Mouse (Mus musculus) liver, embryonic 12.5 days (tissue): ENCODE data around the gene Rbbp7. TPM values are rescaled to one million over a fixed set of nuclear protein-coding genes. Genes with fewer than 3 reads are reported as not detected.

Source experiments
- ATAC-seq: fragments of 200-750 bp; cut with Nextera tagmentation; 2 replicates; pipeline ENCODE4 v1.8.0; 2017; ENCODE audit warnings: moderate number of reproducible peaks, mild to moderate bottlenecking, moderate library complexity
- H3K27ac ChIP-seq: fragments of 300-500 bp; sonication (generic); 2 replicates; pipeline ENCODE4 v1.5.1; 2016; ENCODE audit warnings: mild to moderate bottlenecking
- H3K27me3 ChIP-seq: fragments of 300-500 bp; sonication (generic); replicated peaks from 2 replicates; pipeline ENCODE4 v1.6.1; 2016; ENCODE audit warnings: mild to moderate bottlenecking, moderate library complexity
- H3K36me3 ChIP-seq: fragments of 300-500 bp; sonication (generic); 2 replicates; pipeline ENCODE4 v1.6.1; 2016; ENCODE audit warnings: mild to moderate bottlenecking, moderate library complexity
- H3K4me1 ChIP-seq: fragments of 300-500 bp; sonication (generic); 2 replicates; pipeline ENCODE4 v1.6.1; 2016
- H3K4me2 ChIP-seq: fragments of 300-500 bp; sonication (generic); 2 replicates; pipeline ENCODE4 v1.6.1; 2016; ENCODE audit warnings: mild to moderate bottlenecking, moderate library complexity
- H3K4me3 ChIP-seq: fragments of 300-500 bp; sonication (generic); 2 replicates; pipeline ENCODE4 v1.5.1; 2016; ENCODE audit warnings: mild to moderate bottlenecking, moderate library complexity
- H3K9ac ChIP-seq: fragments of 300-500 bp; sonication (generic); 2 replicates; pipeline ENCODE4 v1.6.1; 2016; ENCODE audit warnings: mild to moderate bottlenecking, moderate library complexity
- H3K9me3 ChIP-seq: fragments of 300-500 bp; sonication (generic); replicated peaks from 2 replicates; pipeline ENCODE4 v1.6.1; 2016; ENCODE audit warnings: mild to moderate bottlenecking, moderate library complexity
- WGBS: fragments of 180-500 bp; shearing (Covaris S2); methylation state at CpG from one replicate; pipeline ENCODE4 v1.1.7; 2016; ENCODE audit not compliant: insufficient replicate concordance; 5-methylcytosine and 5-hydroxymethylcytosine counted together
- polyA plus RNA-seq: library from polyadenylated mRNA; unstranded; fragments of >200 nt; fragmentation: Nextera tagmentation; extraction: Ambion mirVana; gene quantifications from 2 replicates; pipeline ENCODE4 v1.2.1, GENCODE M21; 2016

Rbbp7 gene
- 289 and 294 TPM in 2 replicates for polyA plus RNA-seq

DNA sequence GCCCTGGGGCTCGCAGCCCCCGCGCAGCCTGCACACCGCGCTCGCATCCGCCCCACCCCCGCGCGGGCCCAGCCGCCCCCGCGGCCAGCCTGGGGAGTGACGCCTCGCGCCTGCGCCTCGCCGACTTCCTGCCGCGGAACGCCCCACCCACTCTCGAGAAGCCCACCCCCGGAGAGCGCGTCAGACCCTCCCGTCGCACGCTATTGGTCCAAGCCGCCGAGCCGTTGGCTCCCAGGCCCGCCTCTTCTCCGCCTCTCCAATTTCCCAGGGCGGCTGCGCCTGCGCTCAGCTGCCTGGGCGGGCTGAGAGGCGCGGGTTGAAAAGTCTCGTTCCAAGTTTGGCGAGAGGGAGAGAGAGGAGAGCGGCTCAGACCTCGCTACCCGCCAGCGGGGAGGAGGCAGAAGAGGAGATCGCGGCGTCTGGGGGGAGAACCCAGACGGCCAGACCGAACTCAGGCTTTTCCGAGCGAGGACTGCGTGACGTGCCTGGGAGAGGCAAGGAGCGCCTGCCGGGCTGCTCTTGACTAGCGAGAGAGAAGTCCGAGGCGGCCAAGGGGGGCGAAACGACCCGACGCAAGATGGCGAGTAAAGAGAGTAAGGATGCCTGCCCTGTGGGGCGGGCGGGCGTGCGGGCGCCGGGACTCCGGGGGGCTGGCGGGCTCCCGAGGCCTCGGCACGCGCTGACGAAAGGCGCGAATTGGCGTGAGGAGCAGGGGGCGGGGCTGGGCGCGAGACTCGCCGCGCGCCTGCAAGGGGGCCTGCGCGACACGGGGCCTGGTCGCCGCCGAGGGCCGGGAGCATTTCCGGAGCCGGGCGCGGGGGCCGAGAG, at the start of gene Rbbp7:
Gene Rbbp7 (plus strand): TSS at position 288 of the 828 bp plus-strand sequence.
- H3K27ac ChIP-seq, result peak within 1 kb of the TSS; percentile 90
- peaks cover 18% of the 10 kb centered on the region for H3K4me1 ChIP-seq
- peak within 1 kb of the TSS; percentile 76 for H3K4me2 ChIP-seq
- ATAC-seq, result peak; percentile 96
- H3K9me3 ChIP-seq, result no peaks in the 10 kb centered on the region
- peak within 1 kb of the TSS; percentile 86 for H3K9ac ChIP-seq
- peak within 1 kb of the TSS; percentile 75 for H3K4me3 ChIP-seq
- 0 out of 2 replicates have a peak, but pooled peaks cover 3% of the 10 kb centered on the region for H3K27me3 ChIP-seq
- peaks cover 21% of the 10 kb centered on the region for H3K36me3 ChIP-seq
- 12% methylated on average over 87 of the region's 100 CpGs for WGBS

DNA sequence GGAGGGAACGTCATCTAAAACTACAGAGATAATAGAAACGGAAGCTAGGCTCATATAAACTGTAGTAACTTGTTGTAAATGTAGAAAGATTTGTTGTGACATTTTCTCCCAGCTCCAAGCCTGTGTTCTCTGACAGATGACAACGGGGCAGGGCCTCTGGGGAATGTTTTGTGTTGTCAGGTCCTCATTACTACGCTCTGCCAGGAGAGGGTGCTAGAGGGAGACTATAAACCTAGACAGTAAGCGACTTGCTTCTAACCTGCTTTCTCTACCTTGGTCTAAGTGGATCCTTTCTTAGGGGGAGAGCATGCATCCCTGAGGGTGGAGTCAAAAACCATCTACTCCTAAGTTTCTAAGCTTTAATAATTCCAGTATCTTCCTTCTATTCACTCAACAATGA, 42.4 kb upstream of the Rbbp7 start:
- no peaks in the 10 kb centered on the region for H3K27me3 ChIP-seq
- no peaks in the 10 kb centered on the region for H3K36me3 ChIP-seq
- H3K9ac ChIP-seq, result no peak overlapping the region
- no peak overlapping the region for H3K27ac ChIP-seq
- H3K4me3 ChIP-seq, result no peak overlapping the region
- no peak overlapping the region for H3K4me2 ChIP-seq
- H3K9me3 ChIP-seq, result no peaks in the 10 kb centered on the region
- H3K4me1 ChIP-seq, result peaks cover 12% of the 10 kb centered on the region; the same call in 1 of the 2 replicates
- 25% methylated on average over 5 of the region's 5 CpGs for WGBS
- no peak for ATAC-seq

DNA sequence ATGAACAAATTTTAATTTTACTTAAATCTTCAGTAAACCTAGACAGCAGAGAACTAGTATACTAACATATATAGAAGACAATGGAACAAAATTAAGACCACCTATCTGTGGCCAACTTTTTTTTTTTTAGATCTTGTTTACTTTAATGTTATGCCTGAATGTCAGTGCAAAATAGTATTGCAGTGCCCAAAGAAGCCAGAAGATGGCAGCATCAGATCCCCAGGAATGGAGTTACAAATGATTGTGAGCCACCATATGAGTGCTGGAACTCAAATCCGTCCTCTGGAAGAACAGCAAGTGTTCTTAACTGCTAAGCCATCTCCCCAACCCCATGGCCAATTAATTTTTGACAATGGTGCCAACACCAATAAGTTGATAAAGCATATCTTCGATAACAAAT, 40.6 kb upstream of the Rbbp7 start:
- ATAC-seq, result no peak
- H3K4me3 ChIP-seq, result no peak overlapping the region
- no peaks in the 10 kb centered on the region for H3K27me3 ChIP-seq
- 34% methylated on average over 2 of the region's 2 CpGs for WGBS
- H3K4me2 ChIP-seq, result no peak overlapping the region
- H3K9me3 ChIP-seq, result no peaks in the 10 kb centered on the region
- H3K27ac ChIP-seq, result no peak overlapping the region
- no peaks in the 10 kb centered on the region for H3K36me3 ChIP-seq
- H3K4me1 ChIP-seq, result peaks cover 12% of the 10 kb centered on the region; the same call in 1 of the 2 replicates
- no peak overlapping the region for H3K9ac ChIP-seq

DNA sequence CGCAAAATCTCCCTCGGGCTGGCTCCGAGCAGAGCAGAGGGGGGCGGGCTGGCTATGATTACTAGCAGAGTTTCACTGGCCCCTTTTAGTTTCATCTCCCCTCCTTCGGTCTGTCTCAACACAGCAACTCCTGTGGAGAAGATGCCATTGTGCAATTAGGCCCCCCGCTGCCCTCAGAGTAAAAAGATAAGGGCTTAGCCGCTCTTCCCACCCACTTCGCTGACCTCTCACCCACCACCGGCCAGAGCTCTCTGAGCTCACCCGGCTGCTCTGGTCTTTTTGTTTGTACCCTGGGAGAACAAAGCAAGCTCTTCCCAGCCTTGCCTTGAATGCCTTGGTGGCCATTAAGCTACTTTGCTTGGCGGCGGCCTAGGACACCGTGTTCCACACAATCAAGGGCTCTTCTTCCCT, 32.8 kb upstream of the Rbbp7 start:
- WGBS, result 17% methylated on average over 13 of the region's 13 CpGs
- Histone ChIP-seq H3K9me3 (no peaks in the 10 kb centered on the region), H3K9ac (0 out of 2 replicates have a peak overlapping the region, but pooled peaks have one; percentile 35), H3K27ac (peak overlapping the region; percentile 20; the same call in 1 of the 2 replicates), H3K4me1 (peaks cover 17% of the 10 kb centered on the region), H3K27me3 (no peaks in the 10 kb centered on the region), H3K4me3 (0 out of 2 replicates have a peak overlapping the region, but pooled peaks have one; percentile 17), H3K36me3 (no peaks in the 10 kb centered on the region), H3K4me2 (peak overlapping the region; percentile 54)
- ATAC-seq, result 0 out of 2 replicates have a peak, but pooled peaks have one; percentile 59

DNA sequence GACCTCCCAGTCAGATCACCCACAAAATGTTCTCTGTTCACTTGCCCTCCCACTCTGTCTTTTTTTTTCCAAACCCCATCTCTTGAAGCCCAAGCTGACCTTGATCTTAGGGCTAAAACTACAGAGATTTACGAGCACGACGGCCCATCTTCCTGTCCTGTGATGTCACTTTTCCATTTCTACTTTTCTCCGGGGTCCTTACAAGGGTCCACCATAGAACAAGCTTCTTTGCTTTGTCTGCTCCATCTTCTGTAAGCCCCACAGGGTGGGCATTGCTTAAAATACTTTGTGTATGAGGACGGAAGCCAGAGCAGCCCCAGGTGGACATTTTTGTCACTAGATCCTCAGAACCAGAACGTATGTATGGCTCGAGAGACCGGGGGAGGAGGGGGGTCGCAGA, 32.4 kb upstream of the Rbbp7 start:
- no peak overlapping the region for H3K4me3 ChIP-seq
- H3K36me3 ChIP-seq, result no peaks in the 10 kb centered on the region
- peak overlapping the region; percentile 54 for H3K4me2 ChIP-seq
- H3K9me3 ChIP-seq, result no peaks in the 10 kb centered on the region
- no peak for ATAC-seq
- H3K4me1 ChIP-seq, result peaks cover 17% of the 10 kb centered on the region
- H3K27ac ChIP-seq, result peak overlapping the region; percentile 54; the same call in 1 of the 2 replicates
- 33% methylated on average over 9 of the region's 9 CpGs for WGBS
- no peaks in the 10 kb centered on the region for H3K27me3 ChIP-seq
- H3K9ac ChIP-seq, result no peak overlapping the region

DNA sequence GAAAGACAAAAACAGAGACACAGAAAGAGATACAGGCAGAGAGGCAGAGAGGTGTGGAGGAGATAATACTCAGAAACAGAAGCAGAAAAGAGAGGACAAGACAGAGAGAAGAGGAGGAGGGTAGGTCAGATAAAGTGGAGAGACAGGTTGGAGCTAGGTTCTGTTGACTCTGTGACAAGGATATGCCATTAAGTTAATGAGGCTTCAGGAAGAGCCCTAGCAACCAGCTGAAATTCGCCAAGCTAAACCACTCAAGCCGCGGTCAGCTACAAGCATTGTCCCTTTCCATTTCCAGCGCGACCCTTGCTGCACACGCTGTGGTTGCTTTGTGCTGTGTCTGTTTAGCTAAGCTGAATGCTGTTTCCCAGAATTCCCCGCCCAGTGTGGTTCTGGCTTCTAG, 32.0 kb upstream of the Rbbp7 start:
- Histone ChIP-seq H3K4me2 (peak overlapping the region; percentile 54), H3K36me3 (no peaks in the 10 kb centered on the region), H3K4me1 (peaks cover 17% of the 10 kb centered on the region), H3K27ac (peak overlapping the region; percentile 54; the same call in 1 of the 2 replicates), H3K4me3 (no peak overlapping the region), H3K9me3 (no peaks in the 10 kb centered on the region), H3K27me3 (no peaks in the 10 kb centered on the region), H3K9ac (no peak overlapping the region)
- 36% methylated on average over 7 of the region's 7 CpGs for WGBS
- peak; percentile 70 for ATAC-seq

DNA sequence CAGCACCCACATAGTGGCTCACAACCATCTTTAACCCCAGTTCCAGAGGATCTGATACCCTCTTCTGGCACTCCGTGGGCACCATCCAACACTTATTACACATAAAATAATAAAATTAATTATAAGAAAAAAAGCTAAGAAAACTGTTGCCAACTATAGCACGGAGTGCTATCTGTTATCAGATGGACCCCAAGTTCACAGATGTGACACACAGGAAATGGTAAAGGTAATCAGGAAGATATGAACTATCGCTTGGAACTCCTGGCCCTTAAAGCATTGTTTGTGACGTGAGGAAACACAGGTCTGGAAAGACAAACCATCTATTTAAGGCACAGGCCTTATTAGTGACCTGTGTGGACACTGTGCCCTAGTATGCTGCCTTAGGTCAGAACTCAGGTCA, 30.2 kb upstream of the Rbbp7 start:
- ATAC-seq, result no peak
- Histone ChIP-seq H3K9ac (no peak overlapping the region), H3K4me2 (no peak overlapping the region), H3K27me3 (no peaks in the 10 kb centered on the region), H3K36me3 (no peaks in the 10 kb centered on the region), H3K4me1 (peaks cover 17% of the 10 kb centered on the region), H3K4me3 (no peak overlapping the region), H3K27ac (no peak overlapping the region), H3K9me3 (no peaks in the 10 kb centered on the region)
- WGBS, result 56% methylated on average over 4 of the region's 4 CpGs

DNA sequence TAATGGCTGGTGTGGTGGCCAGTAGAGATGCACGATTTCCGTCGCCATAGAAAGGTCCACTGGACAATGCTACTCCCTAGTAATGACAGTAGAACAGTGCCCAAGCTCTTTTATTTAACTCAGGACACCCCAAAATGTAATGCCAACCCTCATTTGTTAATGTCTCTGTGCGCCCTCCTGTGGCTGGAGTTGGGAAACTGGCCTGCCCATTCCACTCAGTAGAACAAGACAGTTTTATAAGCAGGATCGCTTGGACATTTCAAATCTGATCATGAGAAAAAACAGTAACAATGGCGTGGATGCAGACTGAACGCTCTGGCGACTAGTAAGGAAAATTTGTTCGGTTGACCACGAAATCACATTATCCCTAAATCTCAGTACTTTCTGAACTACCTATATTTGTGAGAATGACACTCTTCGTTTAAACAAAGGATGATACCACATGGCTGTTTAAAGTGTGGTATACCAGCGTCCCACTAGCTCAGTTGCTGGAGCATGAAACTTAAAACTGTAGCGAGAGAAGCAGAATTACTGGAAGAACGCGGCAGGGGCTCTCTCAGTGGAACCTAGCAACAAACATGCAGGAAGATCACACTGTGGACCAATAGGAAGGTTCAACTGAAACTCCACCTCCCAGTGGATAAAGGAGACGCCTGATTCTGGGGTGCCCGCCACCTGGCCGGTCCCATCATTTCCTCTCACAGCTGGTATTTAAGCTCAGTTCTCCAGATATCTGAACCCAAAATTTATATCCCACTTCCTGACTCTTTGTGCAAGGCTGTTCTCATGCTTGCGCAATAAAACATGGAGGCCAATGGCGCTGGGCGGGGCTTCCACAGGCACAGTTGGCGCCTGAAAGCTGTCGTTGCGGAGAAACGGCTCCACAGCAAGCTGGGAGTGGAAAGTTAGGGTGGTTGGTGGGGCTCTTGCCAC, 24.9 kb upstream of the Rbbp7 start:
- H3K4me3 ChIP-seq, result peak overlapping the region; percentile 60
- H3K36me3 ChIP-seq, result no peaks in the 10 kb centered on the region
- H3K9me3 ChIP-seq, result no peaks in the 10 kb centered on the region
- peaks cover 8% of the 10 kb centered on the region for H3K4me1 ChIP-seq
- H3K4me2 ChIP-seq, result peak overlapping the region; percentile 75
- H3K9ac ChIP-seq, result peak overlapping the region; percentile 61
- H3K27ac ChIP-seq, result peak overlapping the region; percentile 79
- peak; percentile 90 for ATAC-seq
- 13% methylated on average over 25 of the region's 25 CpGs for WGBS
- H3K27me3 ChIP-seq, result no peaks in the 10 kb centered on the region

DNA sequence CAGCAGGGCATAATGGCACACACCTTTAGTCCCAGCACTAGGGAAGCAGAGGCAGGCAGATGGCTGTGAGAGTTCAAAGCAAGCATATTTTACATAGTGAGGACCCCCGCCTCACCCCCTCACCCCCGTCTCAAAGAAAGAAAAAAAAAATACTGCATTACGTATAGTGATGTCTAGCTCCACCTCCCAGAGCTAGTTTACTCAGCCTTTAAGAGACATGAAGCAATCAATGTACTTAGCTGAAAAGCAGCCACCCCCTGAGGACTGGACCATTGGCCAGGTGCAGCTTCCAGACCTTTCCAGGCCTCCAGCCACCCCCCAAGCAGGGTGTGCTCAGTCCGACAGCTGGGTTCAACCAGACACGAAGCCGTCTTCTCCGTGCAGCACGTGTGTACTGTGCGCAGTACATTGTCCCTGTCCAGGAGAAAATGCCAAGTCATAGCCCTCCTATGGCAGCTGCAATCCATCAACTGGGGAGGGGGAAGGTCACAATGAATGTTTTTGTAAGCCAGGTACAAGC, 24.0 kb upstream of the Rbbp7 start:
- Histone ChIP-seq H3K4me2 (peak overlapping the region; percentile 75), H3K4me3 (peak overlapping the region; percentile 60), H3K27ac (peak overlapping the region; percentile 79), H3K36me3 (no peaks in the 10 kb centered on the region), H3K4me1 (peaks cover 8% of the 10 kb centered on the region), H3K27me3 (no peaks in the 10 kb centered on the region), H3K9me3 (no peaks in the 10 kb centered on the region), H3K9ac (peak overlapping the region; percentile 61)
- WGBS, result 36% methylated on average over 9 of the region's 9 CpGs
- ATAC-seq, result peak; percentile 78

DNA sequence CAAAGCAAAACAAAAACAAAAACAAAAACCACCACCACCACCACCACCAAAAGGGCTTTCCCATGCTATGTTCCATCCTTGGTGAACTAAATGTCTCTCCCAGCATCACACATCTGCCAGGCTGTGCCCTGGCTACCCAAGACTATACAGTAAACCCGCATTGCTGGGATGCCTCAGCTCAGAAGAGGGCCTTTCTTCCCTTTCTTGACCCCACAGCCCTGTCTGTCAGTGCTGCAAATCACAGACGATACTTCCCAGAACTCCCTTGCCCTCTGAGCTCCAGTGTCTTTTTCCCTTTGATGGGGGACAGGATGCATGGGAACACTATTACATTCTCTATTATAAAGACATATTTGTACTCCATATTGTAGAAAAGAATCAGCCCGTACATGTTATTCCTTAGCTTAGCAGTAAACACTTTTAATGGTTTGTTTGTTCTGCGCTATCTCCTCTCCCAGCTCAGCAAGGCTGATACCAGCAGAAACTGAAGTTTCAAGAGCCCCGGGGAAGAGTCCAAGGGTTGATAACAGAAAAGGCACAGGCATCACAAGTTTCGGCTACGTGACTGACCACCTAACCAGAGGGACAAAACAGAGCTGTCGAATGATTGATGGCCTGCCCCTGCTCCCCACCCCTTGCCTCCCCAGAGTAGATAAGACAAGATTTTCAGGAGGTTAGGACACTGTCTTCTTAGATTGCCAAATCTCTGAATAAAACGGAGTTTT, 11.3 kb upstream of the Rbbp7 start:
- WGBS, result 36% methylated on average over 9 of the region's 9 CpGs
- Histone ChIP-seq H3K9ac (no peak overlapping the region), H3K36me3 (no peaks in the 10 kb centered on the region), H3K27ac (no peak overlapping the region), H3K27me3 (peaks cover 4% of the 10 kb centered on the region), H3K4me3 (no peak overlapping the region), H3K4me2 (no peak overlapping the region), H3K4me1 (no peaks in the 10 kb centered on the region), H3K9me3 (no peaks in the 10 kb centered on the region)
- no peak for ATAC-seq

DNA sequence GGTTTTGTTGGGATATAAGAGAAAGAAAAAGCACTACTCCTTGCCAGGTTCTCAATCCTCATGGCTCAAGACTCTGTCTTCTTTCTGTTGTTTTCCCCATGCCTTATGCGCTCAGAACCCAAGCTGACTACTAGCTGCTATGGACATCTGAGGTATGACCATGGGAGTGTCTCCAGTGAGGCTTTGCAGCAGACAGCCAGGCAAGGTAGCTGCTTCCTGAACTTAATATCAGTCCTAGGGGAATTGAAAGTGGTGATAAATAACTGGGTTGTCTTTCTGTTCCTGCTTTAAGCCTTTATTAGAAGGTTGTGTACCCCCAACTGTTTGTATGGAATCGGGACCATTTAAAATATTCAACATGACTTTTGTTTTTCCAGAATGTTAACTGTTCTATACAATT, 7.8 kb upstream of the Rbbp7 start:
- peaks cover 4% of the 10 kb centered on the region; the same call in 1 of the 2 replicates for H3K27me3 ChIP-seq
- H3K9me3 ChIP-seq, result no peaks in the 10 kb centered on the region
- H3K36me3 ChIP-seq, result no peaks in the 10 kb centered on the region
- no peak overlapping the region for H3K4me3 ChIP-seq
- H3K4me1 ChIP-seq, result no peaks in the 10 kb centered on the region
- H3K27ac ChIP-seq, result no peak overlapping the region
- WGBS, result 78% methylated on average over 2 of the region's 2 CpGs
- H3K4me2 ChIP-seq, result no peak overlapping the region
- no peak for ATAC-seq
- no peak overlapping the region for H3K9ac ChIP-seq
